Mouse (Mus musculus) forebrain, embryonic 10.5 days (tissue): ENCODE measurements around the gene Sh3bp5. TPM values are rescaled to one million over a fixed set of nuclear protein-coding genes. Genes with fewer than 3 reads are reported as not detected.

Experiments
- DNase-seq: peaks from one replicate; pipeline ENCODE4 v3.0.0-alpha.2; 2017; ENCODE audit warnings: low spot score; ENCODE audit errors: extremely low spot score
- H3K27ac ChIP-seq: fragments of 300-500 bp; sonication (generic); 2 replicates; pipeline ENCODE4 v1.5.1; 2016; ENCODE audit warnings: mild to moderate bottlenecking
- H3K27me3 ChIP-seq: fragments of 300-500 bp; sonication (generic); 2 replicates; pipeline ENCODE4 v1.6.1; 2016; ENCODE audit warnings: mild to moderate bottlenecking; ENCODE audit not compliant: poor library complexity, severe bottlenecking
- H3K36me3 ChIP-seq: fragments of 300-500 bp; sonication (generic); replicated peaks from 2 replicates; pipeline ENCODE4 v1.6.1; 2016; ENCODE audit warnings: mild to moderate bottlenecking, moderate library complexity
- H3K4me1 ChIP-seq: fragments of 300-500 bp; sonication (generic); 2 replicates; pipeline ENCODE4 v1.6.1; 2016
- H3K4me3 ChIP-seq: fragments of 300-500 bp; sonication (generic); 2 replicates; pipeline ENCODE4 v1.5.1; 2016; ENCODE audit warnings: mild to moderate bottlenecking, moderate library complexity
- H3K9me3 ChIP-seq: fragments of 300-500 bp; sonication (generic); 2 replicates; pipeline ENCODE4 v1.6.1; 2016; ENCODE audit warnings: mild to moderate bottlenecking, moderate library complexity
- WGBS: fragments of 180-500 bp; shearing (Covaris S2); methylation state at CpG from one replicate; pipeline ENCODE4 v1.1.7; 2016; 5-methylcytosine and 5-hydroxymethylcytosine counted together
- polyA plus RNA-seq: library from polyadenylated mRNA; unstranded; fragments of >200 nt; fragmentation: Nextera tagmentation; extraction: Ambion mirVana; gene quantifications from 2 replicates; pipeline ENCODE4 v1.2.1, GENCODE M21; 2016

Sh3bp5 gene
- polyA plus RNA-seq, 1 experiment from 2014 or later: 17.6 TPM

DNA sequence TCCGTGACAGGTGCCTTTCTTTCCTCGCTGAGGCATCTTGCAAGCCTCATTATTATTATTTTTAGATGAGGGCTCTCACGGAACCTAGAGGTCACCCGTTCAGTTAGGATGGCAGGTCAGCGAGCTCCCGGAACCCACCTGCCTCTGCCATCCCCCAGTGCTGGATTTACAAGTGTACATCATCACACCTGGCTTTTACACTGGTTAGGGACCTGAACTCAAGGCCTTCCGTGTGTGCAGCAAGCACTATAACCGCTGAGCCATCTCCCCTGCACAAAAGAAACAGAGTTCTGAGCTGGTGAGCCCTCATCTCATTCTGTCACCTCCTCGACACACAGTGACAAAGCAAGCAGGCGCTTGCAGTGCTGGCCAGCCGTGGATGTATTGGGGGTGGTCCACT, 114.7 kb downstream of the Sh3bp5 start:
- WGBS: 88% methylated on average over 11 of the region's 11 CpGs
- H3K9me3 ChIP-seq: no peaks in the 10 kb centered on the region
- DNase-seq: no peak
- H3K27me3 ChIP-seq: 0 out of 2 replicates have a peak, but pooled peaks cover 13% of the 10 kb centered on the region
- H3K4me1 ChIP-seq: peaks cover 14% of the 10 kb centered on the region
- no peak overlapping the region for H3K4me3 ChIP-seq
- H3K36me3 ChIP-seq: no peaks in the 10 kb centered on the region
- H3K27ac ChIP-seq: no peak overlapping the region

DNA sequence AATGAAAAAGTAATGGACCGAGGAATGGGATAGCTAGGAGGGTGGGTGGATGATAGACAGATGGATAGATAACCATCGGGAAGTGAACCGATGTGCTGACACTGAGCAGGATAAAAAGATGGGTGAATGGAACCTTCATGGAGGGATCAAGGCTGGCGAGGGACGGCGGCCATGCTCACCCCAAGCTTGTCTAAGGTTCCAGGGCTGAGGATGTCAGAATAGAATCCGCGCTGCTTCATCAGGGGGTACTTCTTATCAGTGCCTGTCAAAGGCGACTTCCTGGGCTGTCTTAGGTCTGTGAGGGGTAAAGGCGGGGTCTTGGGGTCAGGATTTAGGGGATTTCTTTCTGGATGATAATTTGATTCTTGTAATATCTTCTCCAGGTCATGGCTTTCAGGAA, 116.3 kb downstream of the Sh3bp5 start:
- 88% methylated on average over 10 of the region's 10 CpGs for WGBS
- DNase-seq: no peak
- no peaks in the 10 kb centered on the region for H3K36me3 ChIP-seq
- H3K27me3 ChIP-seq: 0 out of 2 replicates have a peak, but pooled peaks cover 13% of the 10 kb centered on the region
- H3K4me1 ChIP-seq: peaks cover 14% of the 10 kb centered on the region
- no peak overlapping the region for H3K4me3 ChIP-seq
- no peaks in the 10 kb centered on the region for H3K9me3 ChIP-seq
- no peak overlapping the region for H3K27ac ChIP-seq

GRCm38 (mm10) chr14:31317754-31318153, 118.1 kb downstream of the Sh3bp5 start:
- no peaks in the 10 kb centered on the region for H3K9me3 ChIP-seq
- H3K4me3 ChIP-seq: no peak overlapping the region
- H3K27me3 ChIP-seq: 0 out of 2 replicates have a peak, but pooled peaks cover 1% of the 10 kb centered on the region
- 81% methylated on average over 3 of the region's 3 CpGs for WGBS
- no peak overlapping the region for H3K27ac ChIP-seq
- H3K4me1 ChIP-seq: peaks cover 11% of the 10 kb centered on the region
- DNase-seq: no peak
- H3K36me3 ChIP-seq: no peaks in the 10 kb centered on the region

- Histone ChIP-seq H3K27ac (no peak overlapping the region), H3K4me1 (peaks cover 15% of the 10 kb centered on the region), H3K27me3 (no peaks in the 10 kb centered on the region), H3K36me3 (no peaks in the 10 kb centered on the region), H3K9me3 (no peaks in the 10 kb centered on the region), H3K4me3 (no peak overlapping the region)
- 86% methylated on average over 12 of the region's 12 CpGs for WGBS
- DNase-seq: no peak
Measured at GRCm38 (mm10) chr14:31316613-31317012, 119.3 kb downstream of the Sh3bp5 start.

DNA sequence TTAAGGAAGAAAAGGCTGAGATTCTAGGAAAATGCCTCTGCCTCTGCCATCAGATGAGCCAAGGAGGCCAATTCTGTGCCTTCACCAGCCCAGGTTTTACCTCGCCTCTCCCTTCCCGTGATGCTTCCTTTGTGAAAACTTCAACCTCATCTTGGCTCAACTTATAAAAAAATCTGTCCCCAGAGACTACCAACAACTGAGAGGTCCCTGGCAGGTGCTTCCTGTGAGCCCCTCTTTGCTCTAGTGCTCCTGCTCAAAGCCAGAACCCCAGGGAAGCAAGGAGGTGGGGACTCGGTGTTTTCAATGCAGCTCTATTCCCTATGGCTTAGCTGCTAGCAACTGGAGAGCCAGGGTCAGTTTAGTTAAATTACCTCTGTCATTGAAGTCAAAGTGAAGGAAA, 122.7 kb downstream of the Sh3bp5 start:
- no peak overlapping the region for H3K4me3 ChIP-seq
- no peak for DNase-seq
- H3K27me3 ChIP-seq: no peaks in the 10 kb centered on the region
- 45% methylated on average over 3 of the region's 3 CpGs for WGBS
- H3K4me1 ChIP-seq: peaks cover 15% of the 10 kb centered on the region
- H3K36me3 ChIP-seq: no peaks in the 10 kb centered on the region
- H3K27ac ChIP-seq: peak overlapping the region; percentile 20; the same call in 1 of the 2 replicates
- H3K9me3 ChIP-seq: no peaks in the 10 kb centered on the region

Other genes with a start within 250 kb of the Sh3bp5 start
- gene Tnnc1, start 227.8 kb downstream of the Sh3bp5 start, polyA plus RNA-seq: 0.67 and 0.84 TPM in 2 replicates
- 401 and 402 TPM in 2 replicates for gene Nisch, start 219.1 kb downstream of the Sh3bp5 start, polyA plus RNA-seq
- 0.61 and 0.66 TPM in 2 replicates for gene Sema3g, start 218.2 kb downstream of the Sh3bp5 start, polyA plus RNA-seq
- gene Phf7, start 184.8 kb downstream of the Sh3bp5 start, polyA plus RNA-seq: 14.0 and 16.4 TPM in 2 replicates
- gene Bap1, start 184.6 kb downstream of the Sh3bp5 start, polyA plus RNA-seq: 146 and 151 TPM in 2 replicates
- 5.4 and 6.3 TPM in 2 replicates for gene Dnah1, start 112.2 kb downstream of the Sh3bp5 start, polyA plus RNA-seq
- gene Capn7, start 99.4 kb downstream of the Sh3bp5 start, polyA plus RNA-seq: 28.7 and 29.2 TPM in 2 replicates
- 28.4 and 29.1 TPM in 2 replicates for gene Eaf1, start 58.3 kb upstream of the Sh3bp5 start, polyA plus RNA-seq
- 79.1 and 79.9 TPM in 2 replicates for gene Mettl6, start 59.0 kb upstream of the Sh3bp5 start, polyA plus RNA-seq
- gene Colq, start 155.3 kb upstream of the Sh3bp5 start, polyA plus RNA-seq: 0.16 and 0.22 TPM in 2 replicates
- gene Gm49387, start 204.8 kb upstream of the Sh3bp5 start, polyA plus RNA-seq: 0.10 and 1.5 TPM in 2 replicates
- gene Btd, start 204.9 kb upstream of the Sh3bp5 start, polyA plus RNA-seq: 11.8 and 13.0 TPM in 2 replicates
- gene Hacl1, start 205.2 kb upstream of the Sh3bp5 start, polyA plus RNA-seq: 6.0 and 7.1 TPM in 2 replicates